Mouse (Mus musculus) cerebellum, adult 2 months (tissue): ENCODE data around the gene Ppfia4.

ENCODE experiments used
- CTCF ChIP-seq: fragments of 200-500 bp; IDR thresholded peaks from 2 replicates; pipeline ENCODE4 v1.5.1; 2011; ENCODE audit warnings: low read depth, mild to moderate bottlenecking, control low read depth, low read length, moderate library complexity, borderline replicate concordance; ENCODE audit not compliant: insufficient read depth
- POLR2A ChIP-seq: fragments of 200-500 bp; IDR thresholded peaks from 2 replicates; pipeline ENCODE4 v1.6.1; 2011; ENCODE audit warnings: low read length, control low read depth, borderline replicate concordance; ENCODE audit not compliant: insufficient read depth

- TF ChIP-seq POLR2A (no peak), CTCF (no peak)
These were observed 62.7 kb downstream of the Ppfia4 start for GRCm38 (mm10) chr1:134270026-134270425.
